24 mouse cellular contexts compared by ENCODE assay signal in genomic region chr13:24538012-24538411, GRCm38 (mm10). TPM values are rescaled to one million over a fixed set of nuclear protein-coding genes. Genes with fewer than 3 reads are reported as not detected.
DNase-seq lines count a peak whose midpoint lies in the region; ATAC-seq and TF ChIP-seq lines count a peak whose summit lies in the region.
"Had no signal": no experiment of that assay in that cellular context is flagged by ENCODE, and none has a peak within 500 bp of the region (broad histone marks: within the 10 kb centered on the region; RNA-seq: fewer than 3 reads in every experiment).

No protein-coding gene starts in this region.

- H3K4me3 ChIP-seq in kidney, postnatal 0 days (replicated peaks; ENCODE audit: low read depth, low read length) = no peak overlapping the region
- H3K4me3 ChIP-seq in kidney, adult 2 months (ENCODE audit: insufficient read depth, low read depth, low read length) = no peak overlapping the region
- H3K4me3 ChIP-seq: forebrain, embryonic 13.5 days; hindbrain, embryonic 15.5 days; limb, embryonic 10.5 days; liver, embryonic 13.5 days; midbrain, embryonic 15.5 days; neural tube, embryonic 13.5 days had no signal

- no peaks in the 10 kb centered on the region for H3K9me3 ChIP-seq in kidney, postnatal 0 days (replicated peaks; ENCODE audit: low read length)
- H3K9me3 ChIP-seq: forebrain, embryonic 13.5 days; hindbrain, embryonic 15.5 days; limb, embryonic 10.5 days; liver, embryonic 13.5 days; midbrain, embryonic 15.5 days had no signal

- no peak overlapping the region for H3K27ac ChIP-seq in kidney, postnatal 0 days
- H3K27ac ChIP-seq in kidney, adult 2 months (ENCODE audit: insufficient read depth, low read depth, low read length) = no peak overlapping the region
- H3K27ac ChIP-seq: forebrain, embryonic 13.5 days; hindbrain, embryonic 15.5 days; limb, embryonic 10.5 days; macrophage; midbrain, embryonic 15.5 days; neural tube, embryonic 13.5 days had no signal

- DNase-seq in kidney, postnatal 0 days (ENCODE audit: low spot score) = no peak
- no peak for DNase-seq in kidney, adult 2 months
- DNase-seq in thymus, postnatal 4 days = peak; percentile 51
- no peak for DNase-seq in thymus, postnatal 25 days
- DNase-seq in R1 (ENCODE audit: low read depth, low spot score) = peak; percentile 42
- no peak for DNase-seq in natural killer cell, adult 2 months (ENCODE audit: low spot score in 2 of 2)
- no peak for DNase-seq in left cerebral cortex, adult 8-10 months (ENCODE audit: low spot score in 2 of 2)
- DNase-seq: adrenal gland, postnatal 14 days; cerebellum, adult 8-10 months; cerebellum, postnatal 36 days; embryo, embryonic 11 days; kidney, adult 11 months; liver, embryonic 13.5 days; retina, postnatal 1 day; right cerebral cortex, postnatal 25 days; spleen, adult 18-20 months; thymus, postnatal 36 days had no signal

- no peaks in the 10 kb centered on the region for H3K4me1 ChIP-seq in kidney, postnatal 0 days (replicated peaks; ENCODE audit: insufficient read depth, low read length)
- no peaks in the 10 kb centered on the region for H3K4me1 ChIP-seq in kidney, adult 2 months (ENCODE audit: control insufficient read depth, insufficient read depth, low read length)
- H3K4me1 ChIP-seq: forebrain, embryonic 13.5 days; hindbrain, embryonic 15.5 days; limb, embryonic 10.5 days; liver, embryonic 13.5 days; midbrain, embryonic 15.5 days; neural tube, embryonic 13.5 days had no signal

- H3K4me2 ChIP-seq in kidney, postnatal 0 days (ENCODE audit: low read length) = no peak overlapping the region
- H3K4me2 ChIP-seq: forebrain, embryonic 13.5 days; heart, embryonic 11.5 days; hindbrain, embryonic 15.5 days; liver, embryonic 13.5 days; midbrain, embryonic 15.5 days; neural tube, embryonic 13.5 days had no signal

- TF ChIP-seq POLR2A in kidney, adult 2 months (IDR thresholded peaks at IDR 0.05; ENCODE audit: low read depth, low read length) = no peak

- no peak overlapping the region for H3K9ac ChIP-seq in kidney, postnatal 0 days (ENCODE audit: low read depth, low read length)
- H3K9ac ChIP-seq: forebrain, embryonic 13.5 days; hindbrain, embryonic 15.5 days; liver, embryonic 13.5 days; midbrain, embryonic 15.5 days; neural tube, embryonic 13.5 days had no signal

- no peaks in the 10 kb centered on the region for H3K27me3 ChIP-seq in kidney, postnatal 0 days (ENCODE audit: insufficient read depth, low read length)
- H3K27me3 ChIP-seq in kidney, adult 2 months (replicated peaks; ENCODE audit: control insufficient read depth, insufficient read depth, low read length) = no peaks in the 10 kb centered on the region
- H3K27me3 ChIP-seq: forebrain, embryonic 13.5 days; hindbrain, embryonic 15.5 days; liver, embryonic 13.5 days; midbrain, embryonic 15.5 days; neural tube, embryonic 13.5 days had no signal

- peak; percentile 16; the same call in 1 of the 2 replicates for TF ChIP-seq CTCF in kidney, postnatal 0 days (IDR thresholded peaks at IDR 0.05; ENCODE audit: low read depth)
- no peak; the same call in 1 of the 2 replicates for TF ChIP-seq CTCF in kidney, adult 2 months (conservative IDR thresholded peaks at IDR 0.05; ENCODE audit: insufficient read depth, insufficient read length, low read depth, low read length)

- ATAC-seq in kidney, postnatal 0 days (replicated peaks; ENCODE audit: low FRiP score, low read depth) = no peak
- ATAC-seq: forebrain, embryonic 13.5 days; midbrain, embryonic 15.5 days had no signal

- H3K36me3 ChIP-seq in kidney, postnatal 0 days (ENCODE audit: insufficient read depth, low read length) = no peaks in the 10 kb centered on the region
- no peaks in the 10 kb centered on the region for H3K36me3 ChIP-seq in kidney, adult 2 months (ENCODE audit: control insufficient read depth, insufficient read depth, low read length)
- H3K36me3 ChIP-seq: hindbrain, embryonic 15.5 days; limb, embryonic 10.5 days; liver, embryonic 13.5 days; midbrain, embryonic 15.5 days; neural tube, embryonic 13.5 days had no signal

- 91% methylated on average over 2 of the region's 2 CpGs for WGBS in kidney, postnatal 0 days
- 96% methylated on average over 2 of the region's 2 CpGs for WGBS in kidney, adult 2 months

RNA-seq across cellular contexts. Expression of gene Ripor2, which starts 44.0 kb away (rescaled TPM):
- polyA plus RNA-seq in kidney, postnatal 0 days (2015; fragmentation: Nextera tagmentation; extraction: Ambion mirVana) = 2.2 and 2.3 TPM in 2 replicates
- 1.4 and 3.7 TPM in 2 replicates for polyA plus RNA-seq in kidney, adult 2 months (2012; rRNA removed)
- 10 to 100 TPM; 52.0 to 64.0 (median 60.2) TPM for total RNA-seq in left cerebral cortex, adult 8-10 months (2022)

Comparison
In these comparisons a context has a peak if more than half of its experiments do, and no peak if none do; other contexts are left out.
1. DNase-seq: peak in thymus, postnatal 4 days (single experiment) and R1 (single experiment); none in kidney, postnatal 0 days (single experiment), kidney, adult 2 months (single experiment), thymus, postnatal 25 days (single experiment), natural killer cell, adult 2 months (0 of 2) and left cerebral cortex, adult 8-10 months (0 of 2).